Mouse (Mus musculus) midbrain, embryonic 13.5 days (tissue): ENCODE measurements around the gene Insrr. TPM values are rescaled to one million over a fixed set of nuclear protein-coding genes. Genes with fewer than 3 reads are reported as not detected.
A peak's percentile ranks its signal among the peaks of the same experiment; 100 is the strongest.

Experiments used
- ATAC-seq: fragments of 200-750 bp; cut with Nextera tagmentation; 2 replicates; pipeline ENCODE4 v1.8.0; 2017; ENCODE audit warnings: mild to moderate bottlenecking, moderate TSS enrichment, moderate library complexity
- H3K27ac ChIP-seq: fragments of 300-500 bp; sonication (generic); 2 replicates; pipeline ENCODE4 v1.5.1; 2015; ENCODE audit warnings: inconsistent platforms, mild to moderate bottlenecking, moderate library complexity
- H3K27me3 ChIP-seq: fragments of 300-500 bp; sonication (generic); 2 replicates; pipeline ENCODE4 v1.6.1; 2015; ENCODE audit warnings: mild to moderate bottlenecking, inconsistent platforms
- H3K36me3 ChIP-seq: fragments of 300-500 bp; sonication (generic); 2 replicates; pipeline ENCODE4 v1.6.1; 2015; ENCODE audit warnings: mild to moderate bottlenecking, inconsistent platforms
- H3K4me1 ChIP-seq: fragments of 300-500 bp; sonication (generic); replicated peaks from 2 replicates; pipeline ENCODE4 v1.6.1; 2015; ENCODE audit warnings: inconsistent platforms
- H3K4me2 ChIP-seq: fragments of 300-500 bp; sonication (generic); replicated peaks from 2 replicates; pipeline ENCODE4 v1.6.1; 2015; ENCODE audit warnings: moderate library complexity, mild to moderate bottlenecking, inconsistent platforms
- H3K4me3 ChIP-seq: fragments of 300-500 bp; sonication (generic); replicated peaks from 2 replicates; pipeline ENCODE4 v1.5.1; 2015; ENCODE audit warnings: mild to moderate bottlenecking, inconsistent platforms
- H3K9ac ChIP-seq: fragments of 300-500 bp; sonication (generic); replicated peaks from 2 replicates; pipeline ENCODE4 v1.6.1; 2015; ENCODE audit warnings: mild to moderate bottlenecking, inconsistent platforms
- H3K9me3 ChIP-seq: fragments of 300-500 bp; sonication (generic); 2 replicates; pipeline ENCODE4 v1.6.1; 2016; ENCODE audit warnings: mild to moderate bottlenecking, inconsistent platforms
- WGBS: fragments of 180-500 bp; shearing (Covaris S2); methylation state at CpG from one replicate; pipeline ENCODE4 v1.1.7; 2015; 5-methylcytosine and 5-hydroxymethylcytosine counted together
- polyA plus RNA-seq: library from polyadenylated mRNA; unstranded; fragments of >200 nt; fragmentation: Nextera tagmentation; extraction: Ambion mirVana; gene quantifications from 2 replicates; pipeline ENCODE4 v1.2.1, GENCODE M21; 2015

The Insrr gene
- polyA plus RNA-seq, 1 experiment from 2014 or later: 0.87 TPM

GRCm38 (mm10) chr3:87763683-87764289, 33.0 kb upstream of the Insrr start:
- H3K4me1 ChIP-seq: peaks cover 8% of the 10 kb centered on the region
- H3K9me3 ChIP-seq: no peaks in the 10 kb centered on the region
- 0 out of 2 replicates have a peak, but pooled peaks have one; percentile 27 for ATAC-seq
- H3K27ac ChIP-seq: no peak overlapping the region
- H3K4me2 ChIP-seq: peak overlapping the region; percentile 14; the same call in 1 of the 2 replicates
- no peak overlapping the region for H3K9ac ChIP-seq
- peaks cover 42% of the 10 kb centered on the region for H3K27me3 ChIP-seq
- 26% methylated on average over 15 of the region's 15 CpGs for WGBS
- H3K4me3 ChIP-seq: no peak overlapping the region
- no peaks in the 10 kb centered on the region for H3K36me3 ChIP-seq

DNA sequence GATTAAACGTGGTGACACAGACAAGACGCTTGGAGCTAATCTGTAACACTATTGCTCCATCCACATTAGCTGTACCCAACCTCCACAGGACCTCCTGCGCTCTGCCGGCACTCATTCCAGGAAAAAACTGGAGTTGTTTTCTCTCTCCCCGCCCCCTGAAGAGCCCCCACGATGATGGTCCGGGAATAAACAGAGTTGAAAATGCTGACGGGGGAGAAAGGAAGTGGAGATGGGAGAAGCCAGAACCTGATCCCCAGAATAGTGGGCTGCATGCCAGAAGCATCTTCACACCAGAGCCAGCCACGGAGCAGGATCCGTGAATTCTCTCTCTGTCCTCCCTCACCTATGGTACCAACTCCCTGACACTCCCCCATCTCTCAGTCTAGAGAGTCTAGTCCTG, 32.2 kb upstream of the Insrr start:
- Histone ChIP-seq H3K9me3 (no peaks in the 10 kb centered on the region), H3K27me3 (peaks cover 50% of the 10 kb centered on the region), H3K4me1 (peaks cover 8% of the 10 kb centered on the region), H3K4me3 (no peak overlapping the region), H3K36me3 (no peaks in the 10 kb centered on the region), H3K4me2 (peak overlapping the region; percentile 14; the same call in 1 of the 2 replicates), H3K9ac (no peak overlapping the region), H3K27ac (no peak overlapping the region)
- no peak for ATAC-seq
- WGBS: 50% methylated on average over 10 of the region's 10 CpGs

- no peak overlapping the region for H3K4me3 ChIP-seq
- no peak overlapping the region for H3K27ac ChIP-seq
- peaks cover 8% of the 10 kb centered on the region for H3K4me1 ChIP-seq
- WGBS: 19% methylated on average over 10 of the region's 10 CpGs
- H3K4me2 ChIP-seq: no peak overlapping the region
- H3K27me3 ChIP-seq: peaks cover 55% of the 10 kb centered on the region
- ATAC-seq: no peak; the same call in 1 of the 2 replicates
- no peaks in the 10 kb centered on the region for H3K36me3 ChIP-seq
- H3K9ac ChIP-seq: no peak overlapping the region
- no peaks in the 10 kb centered on the region for H3K9me3 ChIP-seq
These were observed 31.7 kb upstream of the Insrr start for GRCm38 (mm10) chr3:87765091-87765490.

DNA sequence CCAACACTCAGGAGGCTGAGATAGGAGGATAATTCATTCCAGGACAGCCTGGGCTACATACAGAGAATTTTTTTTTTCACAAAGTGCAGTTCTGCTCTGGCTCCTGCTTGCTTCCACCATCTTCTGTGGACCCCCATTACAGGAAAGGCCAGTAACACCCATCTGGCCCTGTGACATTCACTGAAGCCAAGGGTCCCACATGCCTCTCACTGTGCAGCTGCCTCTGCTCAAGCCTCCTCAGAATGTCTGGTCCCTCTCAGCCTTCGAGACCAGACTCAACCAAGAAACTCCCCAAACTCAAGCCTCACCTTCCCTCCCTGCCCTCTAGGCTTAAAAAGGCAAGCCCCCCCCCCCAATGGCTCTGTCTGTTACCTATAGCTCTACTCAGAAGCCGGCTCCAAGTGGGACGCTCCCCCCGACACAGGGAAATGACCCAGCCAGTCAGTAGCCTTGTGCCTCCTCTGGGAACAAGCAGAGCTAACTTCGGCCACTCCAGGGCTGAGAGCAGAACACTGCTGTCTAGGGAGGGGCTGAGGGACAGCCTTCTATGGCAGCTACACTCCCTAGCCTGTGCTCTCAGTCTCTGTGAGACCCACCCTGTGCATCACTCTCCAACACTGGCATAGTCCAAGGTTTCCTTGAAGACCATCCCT, 31.0 kb upstream of the Insrr start:
- Histone ChIP-seq H3K9ac (no peak overlapping the region), H3K4me3 (no peak overlapping the region), H3K4me1 (peaks cover 8% of the 10 kb centered on the region), H3K36me3 (no peaks in the 10 kb centered on the region), H3K4me2 (no peak overlapping the region), H3K27ac (no peak overlapping the region), H3K27me3 (peaks cover 55% of the 10 kb centered on the region), H3K9me3 (no peaks in the 10 kb centered on the region)
- 77% methylated on average over 5 of the region's 5 CpGs for WGBS
- no peak for ATAC-seq

DNA sequence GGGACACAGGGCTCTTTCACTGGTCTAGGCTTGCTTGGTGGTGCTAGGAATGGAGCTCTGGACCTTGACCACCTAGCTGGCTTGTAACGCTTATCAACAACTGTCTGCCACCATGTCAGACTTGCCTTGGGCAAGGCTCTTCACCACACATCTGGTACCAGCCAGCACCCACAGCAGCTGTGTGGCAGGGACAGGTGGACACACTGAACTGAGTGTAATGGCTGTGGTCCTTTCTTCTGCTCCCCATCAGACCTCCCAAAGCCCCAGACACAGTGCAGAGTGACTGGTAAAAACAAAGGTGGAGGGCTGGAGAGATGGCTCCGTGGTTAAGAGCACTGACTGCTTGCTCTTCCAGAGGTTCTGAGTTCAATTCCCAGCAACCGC, 30.5 kb upstream of the Insrr start:
- H3K27ac ChIP-seq: no peak overlapping the region
- H3K4me1 ChIP-seq: peaks cover 8% of the 10 kb centered on the region
- no peaks in the 10 kb centered on the region for H3K36me3 ChIP-seq
- no peak overlapping the region for H3K9ac ChIP-seq
- no peak for ATAC-seq
- no peak overlapping the region for H3K4me2 ChIP-seq
- no peaks in the 10 kb centered on the region for H3K9me3 ChIP-seq
- WGBS: 82% methylated on average over 3 of the region's 3 CpGs
- H3K4me3 ChIP-seq: no peak overlapping the region
- H3K27me3 ChIP-seq: peaks cover 55% of the 10 kb centered on the region

DNA sequence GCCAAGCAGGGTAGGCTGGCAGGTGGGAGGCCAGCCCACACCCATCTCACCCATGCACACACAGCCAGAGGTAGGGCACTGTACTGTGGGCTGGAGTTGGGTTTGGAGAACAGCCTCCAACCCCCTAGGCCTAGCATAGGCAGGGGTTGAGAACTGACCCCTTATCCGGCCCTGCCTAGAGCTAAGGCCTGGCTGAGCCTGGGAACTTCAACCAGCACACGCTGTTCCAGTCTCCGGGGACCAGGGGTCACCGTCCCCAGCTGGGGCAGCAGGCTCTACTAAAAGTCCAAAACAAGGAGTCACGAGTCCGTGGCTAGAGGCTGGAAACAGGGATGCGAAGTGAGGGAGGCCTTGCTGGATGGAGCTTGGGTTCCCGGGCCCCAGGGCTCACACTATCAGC, 29.0 kb upstream of the Insrr start:
- ATAC-seq: no peak
- 58% methylated on average over 8 of the region's 8 CpGs for WGBS
- H3K9me3 ChIP-seq: no peaks in the 10 kb centered on the region
- H3K27ac ChIP-seq: no peak overlapping the region
- peak overlapping the region; percentile 11; the same call in 1 of the 2 replicates for H3K4me2 ChIP-seq
- H3K4me1 ChIP-seq: peaks cover 16% of the 10 kb centered on the region
- no peaks in the 10 kb centered on the region for H3K36me3 ChIP-seq
- H3K4me3 ChIP-seq: no peak overlapping the region
- H3K9ac ChIP-seq: no peak overlapping the region
- peaks cover 55% of the 10 kb centered on the region for H3K27me3 ChIP-seq

GRCm38 (mm10) chr3:87768431-87768830, 28.3 kb upstream of the Insrr start:
- Histone ChIP-seq H3K9me3 (no peaks in the 10 kb centered on the region), H3K4me2 (peak overlapping the region; percentile 47), H3K9ac (peak overlapping the region; percentile 44; the same call in 1 of the 2 replicates), H3K27ac (no peak overlapping the region), H3K27me3 (peaks cover 51% of the 10 kb centered on the region), H3K4me3 (peak overlapping the region; percentile 33), H3K4me1 (peaks cover 18% of the 10 kb centered on the region), H3K36me3 (no peaks in the 10 kb centered on the region)
- 53% methylated on average over 6 of the region's 6 CpGs for WGBS
- ATAC-seq: no peak

GRCm38 (mm10) chr3:87768844-87769243, 27.9 kb upstream of the Insrr start:
- ATAC-seq: peak; percentile 34; the same call in 1 of the 2 replicates
- H3K4me2 ChIP-seq: peak overlapping the region; percentile 47
- peaks cover 14% of the 10 kb centered on the region for H3K4me1 ChIP-seq
- H3K27me3 ChIP-seq: peaks cover 50% of the 10 kb centered on the region
- no peaks in the 10 kb centered on the region for H3K36me3 ChIP-seq
- H3K27ac ChIP-seq: no peak overlapping the region
- peak overlapping the region; percentile 44; the same call in 1 of the 2 replicates for H3K9ac ChIP-seq
- no peaks in the 10 kb centered on the region for H3K9me3 ChIP-seq
- WGBS: 5% methylated on average over 33 of the region's 37 CpGs
- peak overlapping the region; percentile 33 for H3K4me3 ChIP-seq

DNA sequence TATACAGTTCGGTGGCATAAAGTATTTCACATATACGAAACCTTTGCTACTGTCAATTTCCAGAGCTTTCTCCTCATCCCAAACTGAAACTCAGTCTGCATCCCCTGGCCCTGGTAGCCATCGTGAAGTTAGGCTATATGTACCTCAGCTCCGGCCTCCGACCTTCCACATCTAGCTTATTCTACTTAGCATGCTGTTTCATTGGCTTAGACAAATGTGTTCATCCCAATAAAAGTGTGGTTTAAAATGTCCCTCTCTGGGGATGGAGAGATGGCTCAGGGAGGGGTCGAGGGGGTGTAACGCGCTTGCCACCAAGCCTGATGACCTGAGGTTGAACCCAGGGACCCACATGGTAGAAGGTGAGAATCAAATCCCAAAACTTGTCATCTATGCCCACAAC, 27.2 kb upstream of the Insrr start:
- Histone ChIP-seq H3K27ac (no peak overlapping the region), H3K9me3 (no peaks in the 10 kb centered on the region), H3K9ac (no peak overlapping the region), H3K4me3 (no peak overlapping the region), H3K4me2 (no peak overlapping the region), H3K36me3 (no peaks in the 10 kb centered on the region), H3K4me1 (peaks cover 12% of the 10 kb centered on the region), H3K27me3 (peaks cover 48% of the 10 kb centered on the region)
- ATAC-seq: no peak
- WGBS: 80% methylated on average over 8 of the region's 8 CpGs

DNA sequence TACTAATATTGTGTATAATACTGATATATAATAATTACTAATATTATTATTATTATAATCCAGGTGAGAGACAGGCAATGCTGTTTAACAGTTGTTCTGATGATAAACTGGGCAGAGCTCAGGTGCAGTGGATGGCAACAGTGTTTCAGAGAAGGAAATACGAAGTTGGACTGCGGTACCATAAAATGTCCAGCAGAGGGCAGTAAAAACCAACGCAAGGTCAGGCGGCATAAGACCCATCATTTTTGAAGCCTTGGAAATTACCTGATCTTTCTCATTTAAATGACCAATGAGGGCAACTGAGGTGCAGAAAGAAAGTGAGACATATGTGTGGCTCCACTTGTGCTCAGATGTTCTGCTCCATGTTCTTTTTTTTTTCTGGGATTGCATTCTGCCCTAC, 26.5 kb upstream of the Insrr start:
- Histone ChIP-seq H3K9ac (no peak overlapping the region), H3K4me3 (no peak overlapping the region), H3K4me1 (peaks cover 12% of the 10 kb centered on the region), H3K27me3 (peaks cover 43% of the 10 kb centered on the region), H3K36me3 (no peaks in the 10 kb centered on the region), H3K27ac (no peak overlapping the region), H3K4me2 (no peak overlapping the region), H3K9me3 (no peaks in the 10 kb centered on the region)
- under 1% methylated on average over 4 of the region's 4 CpGs for WGBS
- ATAC-seq: no peak

- no peak overlapping the region for H3K4me2 ChIP-seq
- H3K36me3 ChIP-seq: no peaks in the 10 kb centered on the region
- WGBS: 51% methylated on average over 6 of the region's 6 CpGs
- ATAC-seq: no peak
- H3K27me3 ChIP-seq: peaks cover 37% of the 10 kb centered on the region
- no peak overlapping the region for H3K4me3 ChIP-seq
- H3K9me3 ChIP-seq: no peaks in the 10 kb centered on the region
- H3K9ac ChIP-seq: no peak overlapping the region
- H3K27ac ChIP-seq: no peak overlapping the region
- peaks cover 15% of the 10 kb centered on the region for H3K4me1 ChIP-seq
These were observed 25.7 kb upstream of the Insrr start for GRCm38 (mm10) chr3:87771088-87771487.

DNA sequence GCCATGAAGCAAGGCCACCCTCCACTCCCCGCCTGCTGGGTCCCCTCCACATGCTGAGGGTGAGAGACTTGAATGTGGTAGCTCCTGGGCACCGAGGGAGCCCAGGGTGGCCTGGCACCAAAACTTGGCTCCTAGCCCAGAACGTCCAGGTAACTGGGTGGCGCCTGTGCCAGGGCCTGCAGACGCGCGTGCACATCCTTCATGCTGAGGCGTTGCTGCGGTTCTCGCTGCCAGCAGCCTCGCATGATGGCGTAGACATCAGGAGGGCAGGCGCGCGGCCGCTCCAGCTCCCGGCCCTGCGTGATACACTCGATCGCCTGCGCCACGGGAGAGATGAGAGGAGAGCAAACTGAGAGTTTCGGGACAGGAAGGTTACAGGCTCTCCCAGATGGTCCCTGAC, 18.5 kb upstream of the Insrr start:
- Histone ChIP-seq H3K27me3 (peaks cover 29% of the 10 kb centered on the region), H3K4me1 (peaks cover 35% of the 10 kb centered on the region), H3K4me3 (no peak overlapping the region), H3K27ac (peak overlapping the region; percentile 51; the same call in 1 of the 2 replicates), H3K36me3 (no peaks in the 10 kb centered on the region), H3K9me3 (no peaks in the 10 kb centered on the region), H3K4me2 (peak overlapping the region; percentile 27; the same call in 1 of the 2 replicates), H3K9ac (0 out of 2 replicates have a peak overlapping the region, but pooled peaks have one; percentile 12)
- peak; percentile 15; the same call in 1 of the 2 replicates for ATAC-seq
- 57% methylated on average over 23 of the region's 23 CpGs for WGBS
